Mouse (Mus musculus) G1E-ER4 (cell line): ENCODE measurements at regions not wholly inside any gene's neighbourhood (a gene's known extent, or its start where the extent isn't known, plus 50 kb on each side); places are given as distances from the start of the nearest gene placed in this dataset.

Source experiments
- GATA1 ChIP-seq: IDR thresholded peaks from one replicate; pipeline ENCODE4 v1.8.0; 2012; ENCODE audit warnings: low read length, inconsistent platforms

GRCm38 (mm10) chr6:51181905-51182304, 250.6 kb upstream of the Nfe2l3 start:
- no peak for TF ChIP-seq GATA1

GRCm38 (mm10) chr6:51182771-51183284, 249.6 kb upstream of the Nfe2l3 start:
- TF ChIP-seq GATA1 = no peak

DNA sequence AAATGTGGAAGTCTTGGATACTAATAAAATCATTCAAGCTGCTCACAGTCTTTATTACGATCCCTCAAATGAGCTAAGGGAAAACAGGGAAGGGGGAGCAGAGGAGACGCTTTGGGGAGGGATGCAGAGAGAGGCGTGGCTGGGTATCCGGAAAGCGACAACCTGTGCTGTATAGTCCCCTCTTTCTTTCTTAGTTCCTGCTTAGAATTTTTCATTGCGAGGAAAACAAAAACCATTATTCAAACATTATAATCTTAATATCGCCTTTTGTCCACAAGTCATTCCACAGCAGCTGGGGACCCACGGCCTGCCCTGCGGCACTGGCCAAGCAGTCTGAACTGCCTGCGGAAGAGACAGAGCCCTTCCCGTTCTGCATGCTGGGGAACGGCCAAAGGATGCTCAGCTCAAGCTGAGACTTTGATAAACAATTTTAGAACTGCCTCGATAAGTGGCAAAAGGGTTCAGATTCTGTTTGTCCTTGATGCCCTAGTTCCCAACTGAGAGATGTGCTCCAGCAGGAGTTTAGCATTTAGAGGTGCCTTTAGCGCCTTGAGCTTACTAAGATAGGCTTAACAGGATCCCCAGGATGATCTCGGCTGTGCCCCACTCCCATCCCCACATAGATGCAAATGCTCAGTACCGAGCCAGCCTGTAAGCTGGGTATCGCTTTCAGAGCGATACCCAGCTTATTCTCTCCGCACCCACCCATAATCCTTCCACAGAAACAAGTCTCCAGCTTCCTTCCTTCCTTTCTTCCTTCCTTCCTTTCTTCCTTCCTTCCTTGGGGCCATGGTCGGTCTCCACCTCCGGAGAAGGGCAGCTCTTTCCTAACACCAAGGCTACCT, 248.7 kb upstream of the Nfe2l3 start:
- TF ChIP-seq GATA1 = no peak

GRCm38 (mm10) chr6:51184500-51184899, 248.0 kb upstream of the Nfe2l3 start:
- TF ChIP-seq GATA1 = no peak

DNA sequence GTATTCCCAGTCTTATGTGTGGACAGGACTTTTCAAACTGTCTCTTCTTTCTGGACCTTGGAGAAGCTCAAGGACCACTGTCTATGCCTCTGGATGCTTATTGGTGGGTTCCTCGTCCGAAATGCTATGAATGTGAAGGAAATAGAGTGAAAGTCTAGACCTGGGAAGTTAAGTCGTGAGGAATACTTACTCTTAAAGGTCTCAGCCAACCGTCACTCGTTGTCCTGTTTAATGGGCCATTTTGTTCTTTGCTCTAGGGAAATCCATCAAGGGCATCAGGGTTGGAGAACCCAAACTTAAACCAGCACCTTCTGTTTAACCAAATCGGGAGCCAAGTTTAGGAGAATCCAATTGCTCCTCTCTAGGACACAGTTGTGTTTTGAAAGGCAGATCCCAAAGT, 247.3 kb upstream of the Nfe2l3 start:
- no peak for TF ChIP-seq GATA1

- no peak for TF ChIP-seq GATA1
Observed at GRCm38 (mm10) chr6:51189173-51189572, 243.3 kb upstream of the Nfe2l3 start.

- TF ChIP-seq GATA1 = no peak
Observed at GRCm38 (mm10) chr6:51192826-51193225, 239.6 kb upstream of the Nfe2l3 start.

DNA sequence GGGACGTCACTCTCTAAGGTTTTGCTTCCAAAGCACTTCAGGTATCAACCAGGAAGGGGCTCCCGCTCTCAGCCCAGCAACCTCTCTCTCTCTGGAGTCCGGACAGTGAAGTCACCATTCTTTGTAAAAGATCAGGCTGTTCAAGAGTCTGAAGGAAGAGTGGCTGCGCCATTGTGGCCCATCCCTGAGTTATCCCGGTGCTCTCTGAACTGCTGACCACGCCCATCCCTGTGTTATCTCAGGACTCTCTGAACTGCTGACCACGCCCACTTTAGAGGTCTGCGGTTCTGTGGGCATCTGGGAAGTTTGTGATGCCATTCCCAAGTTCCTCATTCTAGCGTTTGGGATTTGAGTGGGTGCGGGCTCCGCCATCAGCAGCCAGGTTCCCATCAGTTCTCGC, 239.1 kb upstream of the Nfe2l3 start:
- TF ChIP-seq GATA1 = no peak

- TF ChIP-seq GATA1 = no peak
Observed at GRCm38 (mm10) chr6:51196391-51196790, 236.1 kb upstream of the Nfe2l3 start.

DNA sequence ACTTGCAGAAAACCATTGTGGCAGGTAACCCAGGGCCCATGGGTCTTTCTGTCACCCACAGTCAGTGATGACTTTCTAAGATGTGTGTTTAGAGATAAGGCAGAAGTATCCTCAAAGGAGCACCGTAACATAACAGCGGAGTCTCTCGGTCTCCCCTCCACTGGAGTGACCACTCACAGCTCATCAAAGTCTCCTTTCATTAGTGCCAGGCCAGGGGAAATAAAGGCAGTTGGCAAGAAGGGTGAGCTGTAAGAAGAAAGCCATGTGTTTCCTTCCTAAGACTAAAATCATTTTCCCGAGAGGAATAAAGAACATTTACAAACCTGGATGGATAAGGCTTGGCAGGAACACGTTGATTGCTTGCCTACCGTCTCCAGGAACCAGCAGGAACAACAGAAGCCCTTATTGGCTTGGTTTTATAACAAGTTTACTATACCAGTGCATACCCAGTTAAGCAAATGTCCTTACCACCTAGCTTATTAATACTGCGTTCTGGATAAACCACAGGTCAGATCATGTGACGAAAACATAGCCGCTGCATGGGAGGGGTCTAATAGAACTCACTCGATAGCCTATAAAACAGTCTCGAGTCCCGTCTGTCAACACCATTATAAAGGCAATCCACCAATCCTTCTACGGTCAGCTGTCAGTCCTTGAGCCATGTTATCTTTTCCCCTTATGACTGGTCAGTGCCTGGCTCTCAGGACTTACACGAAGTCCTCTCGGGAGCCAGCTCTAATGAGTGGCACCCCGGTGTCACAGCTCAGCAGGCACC, 235.3 kb upstream of the Nfe2l3 start:
- TF ChIP-seq GATA1 = no peak

GRCm38 (mm10) chr6:51200207-51200606, 232.3 kb upstream of the Nfe2l3 start:
- no peak for TF ChIP-seq GATA1

GRCm38 (mm10) chr6:51200837-51201236, 231.6 kb upstream of the Nfe2l3 start:
- TF ChIP-seq GATA1 = no peak

DNA sequence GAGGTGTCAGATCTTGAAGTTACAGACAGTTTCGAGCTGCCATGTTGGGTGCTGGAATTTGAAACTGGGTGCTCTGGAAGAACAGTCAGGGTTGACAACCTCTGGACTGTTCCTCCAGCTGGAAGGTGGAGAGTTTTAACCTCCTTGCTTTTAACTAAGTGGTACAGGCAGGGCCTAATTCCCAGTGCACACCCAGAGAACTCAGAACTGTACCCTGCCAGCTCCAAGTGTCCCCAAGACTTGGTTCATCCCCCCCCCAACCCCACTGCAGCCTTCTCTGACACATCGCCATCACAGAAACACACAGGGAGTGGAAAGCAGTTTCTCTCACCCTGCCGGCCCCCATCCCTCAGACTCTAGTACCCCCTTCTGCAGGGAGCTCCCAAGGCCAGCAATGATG, 228.2 kb upstream of the Nfe2l3 start:
- no peak for TF ChIP-seq GATA1

DNA sequence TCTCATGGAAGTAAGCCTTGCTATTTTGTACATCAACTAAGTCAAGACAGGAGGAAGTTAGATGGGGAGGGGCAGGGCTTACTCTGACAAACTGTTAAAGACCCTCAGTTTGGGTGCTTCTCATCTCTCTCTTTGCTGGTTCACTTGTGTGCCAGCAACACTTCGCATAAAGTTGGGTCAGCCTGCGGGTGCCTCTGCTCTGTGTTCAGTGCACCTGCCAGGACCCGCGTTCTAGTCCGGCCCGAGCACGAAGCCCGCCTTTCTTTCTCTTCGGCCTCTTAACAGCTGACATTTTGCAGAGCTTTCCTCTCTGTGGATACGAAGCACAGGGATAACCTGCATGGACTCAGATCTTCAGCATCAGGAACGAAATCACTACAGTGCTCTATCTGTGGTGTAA, 227.1 kb upstream of the Nfe2l3 start:
- no peak for TF ChIP-seq GATA1

- TF ChIP-seq GATA1 = no peak
Observed at GRCm38 (mm10) chr6:51206712-51207505, 225.6 kb upstream of the Nfe2l3 start.
